Mouse (Mus musculus): ENCODE measurements around the gene Mapkapk5. TPM values are rescaled to one million over a fixed set of nuclear protein-coding genes. Genes with fewer than 3 reads are reported as not detected.
A peak's percentile ranks its signal among the peaks of the same experiment; 100 is the strongest.

The Mapkapk5 gene
- polyA plus RNA-seq, 1 experiment, result 7.0 TPM

- no peaks in the 10 kb centered on the region for H3K9me3 ChIP-seq (ENCODE audit: control insufficient read depth, low read length)
- peak overlapping the region; percentile 70 for H3K4me3 ChIP-seq (replicated peaks)
- H3K36me3 ChIP-seq (ENCODE audit: control insufficient read depth), result peaks cover 52% of the 10 kb centered on the region
- no peaks in the 10 kb centered on the region for H3K27me3 ChIP-seq (ENCODE audit: control insufficient read depth)
- TF ChIP-seq TAL1 (IDR thresholded peaks at IDR 0.05; ENCODE audit: low read length) (no peak), GATA1 (IDR thresholded peaks at IDR 0.05; ENCODE audit: low read length) (no peak)
- peaks cover 59% of the 10 kb centered on the region for H3K4me1 ChIP-seq (ENCODE audit: control insufficient read depth)
These were observed 2.3 kb downstream of the Mapkapk5 start for GRCm38 (mm10) chr5:121543370-121543769.

- Histone ChIP-seq H3K27me3 (ENCODE audit: control insufficient read depth) (no peaks in the 10 kb centered on the region), H3K4me3 (replicated peaks) (no peak overlapping the region), H3K9me3 (ENCODE audit: control insufficient read depth, low read length) (no peaks in the 10 kb centered on the region), H3K36me3 (ENCODE audit: control insufficient read depth) (peaks cover 63% of the 10 kb centered on the region), H3K4me1 (ENCODE audit: control insufficient read depth) (peaks cover 57% of the 10 kb centered on the region)
- no peak for TF ChIP-seq TAL1 (IDR thresholded peaks at IDR 0.05; ENCODE audit: low read length)
- no peak for TF ChIP-seq GATA1 (IDR thresholded peaks at IDR 0.05; ENCODE audit: low read length)
These were observed 4.5 kb downstream of the Mapkapk5 start for GRCm38 (mm10) chr5:121541235-121541634.

- Histone ChIP-seq H3K36me3 (ENCODE audit: control insufficient read depth) (peaks cover 75% of the 10 kb centered on the region), H3K9me3 (ENCODE audit: control insufficient read depth, low read length) (no peaks in the 10 kb centered on the region), H3K27me3 (ENCODE audit: control insufficient read depth) (no peaks in the 10 kb centered on the region), H3K4me3 (replicated peaks) (no peak overlapping the region), H3K4me1 (ENCODE audit: control insufficient read depth) (peaks cover 66% of the 10 kb centered on the region)
- TF ChIP-seq TAL1 (IDR thresholded peaks at IDR 0.05; ENCODE audit: low read length) (no peak), GATA1 (IDR thresholded peaks at IDR 0.05; ENCODE audit: low read length) (no peak)
These were observed 5.6 kb downstream of the Mapkapk5 start for GRCm38 (mm10) chr5:121540066-121540465.

- Histone ChIP-seq H3K36me3 (ENCODE audit: control insufficient read depth) (peaks cover 93% of the 10 kb centered on the region), H3K27me3 (ENCODE audit: control insufficient read depth) (no peaks in the 10 kb centered on the region), H3K4me3 (replicated peaks) (no peak overlapping the region), H3K4me1 (ENCODE audit: control insufficient read depth) (peaks cover 53% of the 10 kb centered on the region), H3K9me3 (ENCODE audit: control insufficient read depth, low read length) (peaks cover 2% of the 10 kb centered on the region; the same call in 1 of the 2 replicates)
- no peak for TF ChIP-seq GATA1 (IDR thresholded peaks at IDR 0.05; ENCODE audit: low read length)
- no peak for TF ChIP-seq TAL1 (IDR thresholded peaks at IDR 0.05; ENCODE audit: low read length)
These were observed 8.1 kb downstream of the Mapkapk5 start for GRCm38 (mm10) chr5:121537588-121537987.

- H3K4me3 ChIP-seq (replicated peaks), result no peak overlapping the region
- TF ChIP-seq TAL1 (IDR thresholded peaks at IDR 0.05; ENCODE audit: low read length) (no peak), GATA1 (IDR thresholded peaks at IDR 0.05; ENCODE audit: low read length) (no peak)
- peaks cover 93% of the 10 kb centered on the region for H3K36me3 ChIP-seq (ENCODE audit: control insufficient read depth)
- no peaks in the 10 kb centered on the region for H3K27me3 ChIP-seq (ENCODE audit: control insufficient read depth)
- peaks cover 2% of the 10 kb centered on the region; the same call in 1 of the 2 replicates for H3K9me3 ChIP-seq (ENCODE audit: control insufficient read depth, low read length)
- H3K4me1 ChIP-seq (ENCODE audit: control insufficient read depth), result peaks cover 48% of the 10 kb centered on the region
These were observed 8.7 kb downstream of the Mapkapk5 start for GRCm38 (mm10) chr5:121536921-121537555.

- TF ChIP-seq TAL1 (IDR thresholded peaks at IDR 0.05; ENCODE audit: low read length) (no peak), GATA1 (IDR thresholded peaks at IDR 0.05; ENCODE audit: low read length) (no peak)
- H3K4me3 ChIP-seq (replicated peaks), result peak overlapping the region; percentile 34
- H3K36me3 ChIP-seq (ENCODE audit: control insufficient read depth), result peaks cover 97% of the 10 kb centered on the region
- H3K4me1 ChIP-seq (ENCODE audit: control insufficient read depth), result peaks cover 45% of the 10 kb centered on the region
- peaks cover 2% of the 10 kb centered on the region; the same call in 1 of the 2 replicates for H3K9me3 ChIP-seq (ENCODE audit: control insufficient read depth, low read length)
- H3K27me3 ChIP-seq (ENCODE audit: control insufficient read depth), result no peaks in the 10 kb centered on the region
These were observed 10.6 kb downstream of the Mapkapk5 start for GRCm38 (mm10) chr5:121535116-121535515.

- peaks cover 98% of the 10 kb centered on the region for H3K36me3 ChIP-seq (ENCODE audit: control insufficient read depth)
- H3K9me3 ChIP-seq (ENCODE audit: control insufficient read depth, low read length), result peaks cover 2% of the 10 kb centered on the region; the same call in 1 of the 2 replicates
- no peak overlapping the region for H3K4me3 ChIP-seq (replicated peaks)
- peaks cover 46% of the 10 kb centered on the region for H3K4me1 ChIP-seq (ENCODE audit: control insufficient read depth)
- no peaks in the 10 kb centered on the region for H3K27me3 ChIP-seq (ENCODE audit: control insufficient read depth)
- TF ChIP-seq TAL1 (IDR thresholded peaks at IDR 0.05; ENCODE audit: low read length) (no peak), GATA1 (IDR thresholded peaks at IDR 0.05; ENCODE audit: low read length) (no peak)
These were observed 11.2 kb downstream of the Mapkapk5 start for GRCm38 (mm10) chr5:121534521-121534920.

GRCm38 (mm10) chr5:121526961-121527360 is 18.7 kb downstream of the Mapkapk5 start:
- no peaks in the 10 kb centered on the region for H3K27me3 ChIP-seq (ENCODE audit: control insufficient read depth)
- H3K4me3 ChIP-seq (replicated peaks), result no peak overlapping the region
- peaks cover 5% of the 10 kb centered on the region; the same call in 1 of the 2 replicates for H3K4me1 ChIP-seq (ENCODE audit: control insufficient read depth)
- TF ChIP-seq TAL1 (IDR thresholded peaks at IDR 0.05; ENCODE audit: low read length) (no peak), GATA1 (IDR thresholded peaks at IDR 0.05; ENCODE audit: low read length) (no peak)
- H3K9me3 ChIP-seq (ENCODE audit: control insufficient read depth, low read length), result no peaks in the 10 kb centered on the region
- peaks cover 91% of the 10 kb centered on the region for H3K36me3 ChIP-seq (ENCODE audit: control insufficient read depth)

- TF ChIP-seq TAL1 (IDR thresholded peaks at IDR 0.05; ENCODE audit: low read length), result no peak
- TF ChIP-seq GATA1 (IDR thresholded peaks at IDR 0.05; ENCODE audit: low read length), result no peak
- Histone ChIP-seq H3K9me3 (ENCODE audit: control insufficient read depth, low read length) (no peaks in the 10 kb centered on the region), H3K4me1 (ENCODE audit: control insufficient read depth) (peaks cover 5% of the 10 kb centered on the region; the same call in 1 of the 2 replicates), H3K27me3 (ENCODE audit: control insufficient read depth) (no peaks in the 10 kb centered on the region), H3K36me3 (ENCODE audit: control insufficient read depth) (peaks cover 91% of the 10 kb centered on the region), H3K4me3 (replicated peaks) (no peak overlapping the region)
These were observed 19.2 kb downstream of the Mapkapk5 start for GRCm38 (mm10) chr5:121526526-121526925.

Measured in erythroblast, embryonic 14.5 days (primary cell).